Mouse (Mus musculus): ENCODE data around the gene Pxdc1. TPM values are rescaled to one million over a fixed set of nuclear protein-coding genes. Genes with fewer than 3 reads are reported as not detected.
A peak's percentile ranks its signal among the peaks of the same experiment; 100 is the strongest.

The Pxdc1 gene
- polyA plus RNA-seq, 1 experiment = 22.0 TPM

DNA sequence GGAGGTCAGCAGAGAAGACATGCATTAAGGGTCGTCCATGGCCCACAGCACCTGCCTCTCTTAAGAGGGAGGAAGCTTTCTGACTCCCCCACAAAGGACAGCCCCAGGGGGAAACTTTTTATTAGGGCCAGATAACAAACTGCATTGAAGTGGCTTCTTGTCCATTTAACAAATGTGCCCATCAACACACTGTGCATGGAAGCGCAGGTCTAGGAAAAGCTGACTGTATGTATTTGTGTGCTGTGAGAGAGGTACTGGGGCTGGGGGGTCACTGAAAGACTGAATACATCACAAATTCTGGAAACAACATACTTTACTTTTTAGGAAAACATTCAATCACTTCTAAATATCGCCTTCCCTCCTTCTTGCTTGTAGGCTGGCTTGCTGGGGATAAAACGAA is 9.4 kb downstream of the Pxdc1 start:
- Histone ChIP-seq H3K4me3 (ENCODE audit: insufficient read depth, low read length) (no peak overlapping the region), H3K4me1 (ENCODE audit: control insufficient read depth, insufficient read depth, low read length) (peaks cover 15% of the 10 kb centered on the region), H3K27ac (ENCODE audit: insufficient read depth, low read length) (no peak overlapping the region)
- TF ChIP-seq CTCF (IDR thresholded peaks at IDR 0.05; ENCODE audit: borderline replicate concordance, insufficient read depth, low read length) (no peak), POLR2A (IDR thresholded peaks at IDR 0.05; ENCODE audit: low read depth, low read length) (no peak)

- Histone ChIP-seq H3K4me1 (ENCODE audit: control insufficient read depth, insufficient read depth, low read length) (peaks cover 15% of the 10 kb centered on the region), H3K4me3 (ENCODE audit: insufficient read depth, low read length) (no peak overlapping the region), H3K27ac (ENCODE audit: insufficient read depth, low read length) (no peak overlapping the region)
- TF ChIP-seq POLR2A (IDR thresholded peaks at IDR 0.05; ENCODE audit: low read depth, low read length) (no peak), CTCF (IDR thresholded peaks at IDR 0.05; ENCODE audit: borderline replicate concordance, insufficient read depth, low read length) (peak; percentile 14; the same call in 1 of the 2 replicates)
Observed at GRCm38 (mm10) chr13:34642941-34643875, 10.1 kb downstream of the Pxdc1 start.

- H3K4me3 ChIP-seq (ENCODE audit: insufficient read depth, low read length) = no peak overlapping the region
- H3K4me1 ChIP-seq (ENCODE audit: control insufficient read depth, insufficient read depth, low read length) = peaks cover 10% of the 10 kb centered on the region; the same call in 1 of the 2 replicates
- TF ChIP-seq POLR2A (IDR thresholded peaks at IDR 0.05; ENCODE audit: low read depth, low read length) = no peak
- TF ChIP-seq CTCF (IDR thresholded peaks at IDR 0.05; ENCODE audit: borderline replicate concordance, insufficient read depth, low read length) = no peak
- H3K27ac ChIP-seq (ENCODE audit: insufficient read depth, low read length) = no peak overlapping the region
Observed at GRCm38 (mm10) chr13:34641066-34641465, 12.2 kb downstream of the Pxdc1 start.

- H3K27ac ChIP-seq (ENCODE audit: insufficient read depth, low read length) = no peak overlapping the region
- no peak overlapping the region for H3K4me3 ChIP-seq (ENCODE audit: insufficient read depth, low read length)
- TF ChIP-seq CTCF (IDR thresholded peaks at IDR 0.05; ENCODE audit: borderline replicate concordance, insufficient read depth, low read length) = peak; percentile 31; the same call in 1 of the 2 replicates
- no peak for TF ChIP-seq POLR2A (IDR thresholded peaks at IDR 0.05; ENCODE audit: low read depth, low read length)
Observed at GRCm38 (mm10) chr13:34635978-34636377, 17.3 kb downstream of the Pxdc1 start.

GRCm38 (mm10) chr13:34630319-34630718 is 23.0 kb downstream of the Pxdc1 start:
- no peak overlapping the region for H3K4me3 ChIP-seq (ENCODE audit: insufficient read depth, low read length)
- H3K27ac ChIP-seq (ENCODE audit: insufficient read depth, low read length) = no peak overlapping the region
- no peaks in the 10 kb centered on the region for H3K4me1 ChIP-seq (ENCODE audit: control insufficient read depth, insufficient read depth, low read length)
- TF ChIP-seq POLR2A (IDR thresholded peaks at IDR 0.05; ENCODE audit: low read depth, low read length) = no peak
- TF ChIP-seq CTCF (IDR thresholded peaks at IDR 0.05; ENCODE audit: borderline replicate concordance, insufficient read depth, low read length) = no peak

More at GRCm38 (mm10) chr13:34635978-34636377, 17.3 kb downstream of the Pxdc1 start:
- no peaks in the 10 kb centered on the region for H3K4me1 ChIP-seq (ENCODE audit: control insufficient read depth, insufficient read depth, low read length)

DNA sequence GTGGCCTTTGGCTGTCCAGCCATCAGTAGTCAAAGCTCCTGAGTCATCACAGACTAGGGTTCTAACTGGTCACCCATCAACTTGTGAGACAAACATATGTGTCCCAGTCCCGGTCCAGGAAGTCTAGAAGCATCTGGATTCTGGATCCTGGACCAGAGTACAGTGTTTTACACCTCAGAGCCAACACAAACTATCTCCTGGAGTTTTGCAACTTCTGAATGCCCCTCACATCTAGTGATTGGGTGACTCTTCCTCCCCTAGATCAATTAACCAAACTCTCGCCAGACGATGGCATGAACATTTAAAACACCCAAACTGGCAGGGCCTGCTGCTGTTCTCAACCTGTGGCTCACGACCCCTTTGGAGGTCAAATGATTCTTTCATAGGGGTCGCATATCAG is 23.5 kb downstream of the Pxdc1 start:
- Histone ChIP-seq H3K27ac (ENCODE audit: insufficient read depth, low read length) (no peak overlapping the region), H3K4me3 (ENCODE audit: insufficient read depth, low read length) (no peak overlapping the region)
- no peak for TF ChIP-seq POLR2A (IDR thresholded peaks at IDR 0.05; ENCODE audit: low read depth, low read length)
- TF ChIP-seq CTCF (IDR thresholded peaks at IDR 0.05; ENCODE audit: borderline replicate concordance, insufficient read depth, low read length) = no peak

DNA sequence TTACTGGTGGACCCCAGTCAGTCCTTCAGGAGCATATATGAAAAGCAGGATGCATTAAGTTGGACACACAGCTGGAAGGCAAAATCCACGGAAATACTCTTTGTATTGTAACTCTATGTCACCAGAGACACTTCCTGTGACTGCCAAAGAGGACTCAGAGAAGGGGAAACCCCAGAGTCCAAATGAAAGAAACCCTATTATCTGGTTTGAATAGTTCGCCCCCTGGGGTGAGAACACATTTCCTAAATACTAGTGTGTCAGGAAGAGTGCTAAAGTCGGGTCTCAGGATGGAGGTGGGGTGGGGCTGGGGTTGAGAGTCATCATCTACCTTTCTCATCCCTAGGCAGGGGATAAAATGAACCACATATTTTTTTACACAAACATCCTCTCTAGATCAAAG is 25.8 kb downstream of the Pxdc1 start:
- Histone ChIP-seq H3K4me1 (ENCODE audit: control insufficient read depth, insufficient read depth, low read length) (no peaks in the 10 kb centered on the region), H3K4me3 (ENCODE audit: insufficient read depth, low read length) (no peak overlapping the region), H3K27ac (ENCODE audit: insufficient read depth, low read length) (no peak overlapping the region)
- TF ChIP-seq POLR2A (IDR thresholded peaks at IDR 0.05; ENCODE audit: low read depth, low read length) = no peak
- TF ChIP-seq CTCF (IDR thresholded peaks at IDR 0.05; ENCODE audit: borderline replicate concordance, insufficient read depth, low read length) = no peak

More for the DNA sequence above, 23.5 kb downstream of the Pxdc1 start:
- no peaks in the 10 kb centered on the region for H3K4me1 ChIP-seq (ENCODE audit: control insufficient read depth, insufficient read depth, low read length)

DNA sequence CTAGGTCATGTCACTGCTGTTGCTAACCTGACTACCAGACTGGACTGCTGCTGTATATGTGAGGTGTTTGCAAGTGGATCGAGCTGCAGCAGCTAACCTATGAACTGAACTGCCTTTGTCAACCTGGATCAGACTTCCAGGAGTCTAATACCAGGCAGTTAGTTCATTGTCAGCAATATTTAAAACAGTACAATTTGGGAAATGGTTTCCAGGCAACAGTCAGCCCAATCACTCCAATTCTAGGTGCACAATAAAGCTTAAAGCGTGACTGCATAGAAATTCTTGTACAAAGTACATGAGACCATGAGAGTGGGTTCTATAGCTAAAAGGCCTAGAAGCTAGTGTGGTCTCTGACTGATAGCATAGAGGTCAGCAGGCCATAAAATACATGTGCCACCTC is 28.9 kb downstream of the Pxdc1 start:
- Histone ChIP-seq H3K4me1 (ENCODE audit: control insufficient read depth, insufficient read depth, low read length) (no peaks in the 10 kb centered on the region), H3K4me3 (ENCODE audit: insufficient read depth, low read length) (no peak overlapping the region), H3K27ac (ENCODE audit: insufficient read depth, low read length) (no peak overlapping the region)
- TF ChIP-seq POLR2A (IDR thresholded peaks at IDR 0.05; ENCODE audit: low read depth, low read length) = no peak
- TF ChIP-seq CTCF (IDR thresholded peaks at IDR 0.05; ENCODE audit: borderline replicate concordance, insufficient read depth, low read length) = no peak

GRCm38 (mm10) chr13:34612402-34612801 is 40.9 kb downstream of the Pxdc1 start:
- no peak overlapping the region for H3K4me3 ChIP-seq (ENCODE audit: insufficient read depth, low read length)
- no peak for TF ChIP-seq CTCF (IDR thresholded peaks at IDR 0.05; ENCODE audit: borderline replicate concordance, insufficient read depth, low read length)
- no peak for TF ChIP-seq POLR2A (IDR thresholded peaks at IDR 0.05; ENCODE audit: low read depth, low read length)
- no peak overlapping the region for H3K27ac ChIP-seq (ENCODE audit: insufficient read depth, low read length)
- no peaks in the 10 kb centered on the region for H3K4me1 ChIP-seq (ENCODE audit: control insufficient read depth, insufficient read depth, low read length)

DNA sequence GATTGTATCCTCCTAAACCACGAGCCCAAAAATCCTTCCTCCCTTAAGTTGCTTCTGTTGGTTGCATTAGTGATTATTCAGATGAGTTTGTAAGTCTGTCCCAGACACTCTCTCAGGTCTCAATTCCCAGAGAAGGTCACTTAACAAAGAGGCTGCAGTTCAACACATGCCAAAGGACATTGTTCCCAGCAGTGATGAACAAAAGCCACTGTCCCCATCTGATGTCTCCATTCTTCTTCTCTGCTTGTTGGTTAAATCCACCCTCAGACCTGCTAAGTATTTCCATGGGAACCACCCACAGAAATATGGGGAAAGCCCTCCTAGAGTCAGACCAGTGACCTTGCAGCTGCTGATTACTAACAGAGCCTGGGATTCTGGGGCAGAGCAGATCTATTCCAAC is 43.6 kb downstream of the Pxdc1 start:
- Histone ChIP-seq H3K27ac (ENCODE audit: insufficient read depth, low read length) (no peak overlapping the region), H3K4me3 (ENCODE audit: insufficient read depth, low read length) (no peak overlapping the region), H3K4me1 (ENCODE audit: control insufficient read depth, insufficient read depth, low read length) (no peaks in the 10 kb centered on the region)
- no peak for TF ChIP-seq CTCF (IDR thresholded peaks at IDR 0.05; ENCODE audit: borderline replicate concordance, insufficient read depth, low read length)
- TF ChIP-seq POLR2A (IDR thresholded peaks at IDR 0.05; ENCODE audit: low read depth, low read length) = no peak

All from embryonic fibroblast, embryonic 13.5 days (primary cell).